Mouse (Mus musculus): ENCODE data around the gene Pgm2. TPM values are rescaled to one million over a fixed set of nuclear protein-coding genes. Genes with fewer than 3 reads are reported as not detected.

Gene Pgm2
- total and polyA plus RNA-seq, 2 experiments from 2014 or later = 12.9 to 17.1 TPM

DNA sequence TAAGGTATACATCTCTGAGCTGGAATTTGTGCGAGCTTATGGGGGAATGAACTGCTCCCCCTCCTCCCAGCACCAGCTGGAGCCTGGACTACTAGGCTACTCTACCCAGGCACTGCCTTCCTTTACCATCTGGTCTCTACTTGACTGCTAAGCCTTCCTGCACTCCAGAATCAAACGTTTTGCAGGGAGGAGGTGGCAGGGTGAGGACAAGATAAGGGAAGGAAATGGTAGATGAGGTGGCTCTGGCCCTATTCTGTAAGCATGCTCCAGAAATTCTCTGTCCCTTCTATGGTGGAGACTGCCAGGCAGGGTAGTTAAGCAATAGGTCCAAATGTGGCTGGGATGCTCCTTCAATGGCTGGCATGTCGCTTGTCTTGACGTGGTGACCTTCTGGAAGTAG lies 65.8 kb downstream of the Pgm2 start:
- Histone ChIP-seq H3K27ac (ENCODE audit: low read depth, low read length) (no peak overlapping the region), H3K27me3 (ENCODE audit: insufficient read depth, low read length) (0 out of 2 replicates have a peak, but pooled peaks cover 7% of the 10 kb centered on the region), H3K4me1 (ENCODE audit: insufficient read depth) (no peaks in the 10 kb centered on the region), H3K9ac (no peak overlapping the region), H3K4me3 (ENCODE audit: low read depth, low read length) (no peak overlapping the region), H3K36me3 (ENCODE audit: insufficient read depth) (no peaks in the 10 kb centered on the region), H3K9me3 (ENCODE audit: low read length) (no peaks in the 10 kb centered on the region), H3K4me2 (ENCODE audit: low read depth) (peak overlapping the region; percentile 100)
- TF ChIP-seq CTCF (IDR thresholded peaks at IDR 0.05; ENCODE audit: low read depth) = no peak
- no peak for ATAC-seq
- 46% methylated on average over 4 of the region's 4 CpGs for WGBS
- no peak for DNase-seq

DNA sequence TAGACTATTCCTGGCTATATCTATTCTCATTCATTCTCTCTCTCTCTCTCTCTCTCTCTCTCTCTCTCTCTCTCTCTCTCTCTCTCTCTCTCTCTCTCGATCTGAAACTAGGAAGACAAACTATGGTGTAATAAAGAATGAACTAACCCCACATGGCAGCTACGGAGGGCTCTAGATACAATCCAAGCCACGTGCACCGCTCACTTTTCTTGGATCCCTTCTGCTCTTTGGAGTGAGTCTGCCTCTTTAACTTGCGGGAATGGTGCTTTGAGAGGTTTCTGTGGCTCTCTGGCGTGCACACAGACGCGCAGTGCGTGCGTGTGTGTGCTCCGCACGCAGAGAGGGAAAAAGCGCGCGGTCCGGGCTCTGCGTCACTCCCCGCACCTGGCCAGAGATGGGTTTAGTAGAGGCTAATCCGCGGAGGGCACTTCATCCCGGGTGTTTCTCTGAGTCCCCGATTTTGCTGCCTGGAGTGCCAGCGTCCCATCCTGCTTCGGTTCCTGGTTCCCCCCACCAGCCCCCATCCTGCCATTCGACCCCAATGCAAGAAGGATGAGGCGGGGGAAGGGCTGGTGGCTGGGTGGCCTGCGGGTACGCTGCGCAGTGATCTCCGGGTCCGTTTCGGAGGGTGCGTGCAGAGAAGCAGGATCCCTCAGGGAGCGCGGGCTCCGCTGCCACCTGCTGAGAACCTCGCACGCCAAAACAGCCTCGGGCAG lies 66.5 kb downstream of the Pgm2 start:
- H3K9me3 ChIP-seq (ENCODE audit: low read length) = no peaks in the 10 kb centered on the region
- H3K4me3 ChIP-seq (ENCODE audit: low read depth, low read length) = peak overlapping the region; percentile 63
- peak overlapping the region; percentile 59 for H3K9ac ChIP-seq
- no peaks in the 10 kb centered on the region for H3K4me1 ChIP-seq (ENCODE audit: insufficient read depth)
- 0 out of 2 replicates have a peak, but pooled peaks cover 7% of the 10 kb centered on the region for H3K27me3 ChIP-seq (ENCODE audit: insufficient read depth, low read length)
- no peak for TF ChIP-seq CTCF (IDR thresholded peaks at IDR 0.05; ENCODE audit: low read depth)
- DNase-seq = peak; percentile 55
- under 1% methylated on average over 39 of the region's 39 CpGs for WGBS
- peak; percentile 77 for ATAC-seq
- H3K36me3 ChIP-seq (ENCODE audit: insufficient read depth) = no peaks in the 10 kb centered on the region
- peak overlapping the region; percentile 100 for H3K4me2 ChIP-seq (ENCODE audit: low read depth)
- no peak overlapping the region for H3K27ac ChIP-seq (ENCODE audit: low read depth, low read length)

GRCm38 (mm10) chr5:64159781-64160704 lies 67.3 kb downstream of the Pgm2 start:
- H3K27ac ChIP-seq (ENCODE audit: low read depth, low read length) = no peak overlapping the region
- TF ChIP-seq CTCF (IDR thresholded peaks at IDR 0.05; ENCODE audit: low read depth) = peak; percentile 52
- no peaks in the 10 kb centered on the region for H3K4me1 ChIP-seq (ENCODE audit: insufficient read depth)
- WGBS = 4% methylated on average over 53 of the region's 63 CpGs
- H3K4me3 ChIP-seq (ENCODE audit: low read depth, low read length) = peak overlapping the region; percentile 63
- H3K9me3 ChIP-seq (ENCODE audit: low read length) = no peaks in the 10 kb centered on the region
- no peaks in the 10 kb centered on the region for H3K36me3 ChIP-seq (ENCODE audit: insufficient read depth)
- peak overlapping the region; percentile 100 for H3K4me2 ChIP-seq (ENCODE audit: low read depth)
- H3K9ac ChIP-seq = peak overlapping the region; percentile 59
- DNase-seq (peak; percentile 60), ATAC-seq (peak; percentile 78)
- H3K27me3 ChIP-seq (ENCODE audit: insufficient read depth, low read length) = 0 out of 2 replicates have a peak, but pooled peaks cover 7% of the 10 kb centered on the region

GRCm38 (mm10) chr5:64160705-64161391 lies 68.1 kb downstream of the Pgm2 start:
- H3K9ac ChIP-seq = no peak overlapping the region
- no peak for DNase-seq
- no peaks in the 10 kb centered on the region for H3K36me3 ChIP-seq (ENCODE audit: insufficient read depth)
- H3K4me3 ChIP-seq (ENCODE audit: low read depth, low read length) = peak overlapping the region; percentile 63
- ATAC-seq = no peak
- H3K4me1 ChIP-seq (ENCODE audit: insufficient read depth) = no peaks in the 10 kb centered on the region
- no peak overlapping the region for H3K27ac ChIP-seq (ENCODE audit: low read depth, low read length)
- no peaks in the 10 kb centered on the region for H3K9me3 ChIP-seq (ENCODE audit: low read length)
- H3K27me3 ChIP-seq (ENCODE audit: insufficient read depth, low read length) = 0 out of 2 replicates have a peak, but pooled peaks cover 7% of the 10 kb centered on the region
- 2% methylated on average over 22 of the region's 23 CpGs for WGBS
- TF ChIP-seq CTCF (IDR thresholded peaks at IDR 0.05; ENCODE audit: low read depth) = no peak
- H3K4me2 ChIP-seq (ENCODE audit: low read depth) = peak overlapping the region; percentile 100

GRCm38 (mm10) chr5:64161917-64162316 lies 69.2 kb downstream of the Pgm2 start:
- Histone ChIP-seq H3K27ac (ENCODE audit: low read depth, low read length) (no peak overlapping the region), H3K9me3 (ENCODE audit: low read length) (no peaks in the 10 kb centered on the region), H3K4me3 (ENCODE audit: low read depth, low read length) (no peak overlapping the region), H3K36me3 (ENCODE audit: insufficient read depth) (no peaks in the 10 kb centered on the region), H3K27me3 (ENCODE audit: insufficient read depth, low read length) (0 out of 2 replicates have a peak, but pooled peaks cover 7% of the 10 kb centered on the region), H3K4me2 (ENCODE audit: low read depth) (no peak overlapping the region), H3K4me1 (ENCODE audit: insufficient read depth) (no peaks in the 10 kb centered on the region), H3K9ac (no peak overlapping the region)
- no peak for ATAC-seq
- WGBS = 85% methylated on average over 3 of the region's 3 CpGs
- no peak for TF ChIP-seq CTCF (IDR thresholded peaks at IDR 0.05; ENCODE audit: low read depth)
- DNase-seq = no peak

GRCm38 (mm10) chr5:64162582-64162981 lies 69.8 kb downstream of the Pgm2 start:
- DNase-seq (no peak), ATAC-seq (no peak)
- 86% methylated on average over 5 of the region's 5 CpGs for WGBS
- Histone ChIP-seq H3K27me3 (ENCODE audit: insufficient read depth, low read length) (0 out of 2 replicates have a peak, but pooled peaks cover 7% of the 10 kb centered on the region), H3K9ac (no peak overlapping the region), H3K4me2 (ENCODE audit: low read depth) (no peak overlapping the region), H3K9me3 (ENCODE audit: low read length) (no peaks in the 10 kb centered on the region), H3K36me3 (ENCODE audit: insufficient read depth) (no peaks in the 10 kb centered on the region), H3K4me1 (ENCODE audit: insufficient read depth) (no peaks in the 10 kb centered on the region), H3K27ac (ENCODE audit: low read depth, low read length) (no peak overlapping the region), H3K4me3 (ENCODE audit: low read depth, low read length) (no peak overlapping the region)
- no peak for TF ChIP-seq CTCF (IDR thresholded peaks at IDR 0.05; ENCODE audit: low read depth)
